Mouse (Mus musculus) lung, postnatal 14 days (tissue): ENCODE results near the gene Tyrobp.

Experiments used
- DNase-seq: peaks from one replicate; pipeline ENCODE4 v3.0.0; 2021

Tyrobp gene

DNA sequence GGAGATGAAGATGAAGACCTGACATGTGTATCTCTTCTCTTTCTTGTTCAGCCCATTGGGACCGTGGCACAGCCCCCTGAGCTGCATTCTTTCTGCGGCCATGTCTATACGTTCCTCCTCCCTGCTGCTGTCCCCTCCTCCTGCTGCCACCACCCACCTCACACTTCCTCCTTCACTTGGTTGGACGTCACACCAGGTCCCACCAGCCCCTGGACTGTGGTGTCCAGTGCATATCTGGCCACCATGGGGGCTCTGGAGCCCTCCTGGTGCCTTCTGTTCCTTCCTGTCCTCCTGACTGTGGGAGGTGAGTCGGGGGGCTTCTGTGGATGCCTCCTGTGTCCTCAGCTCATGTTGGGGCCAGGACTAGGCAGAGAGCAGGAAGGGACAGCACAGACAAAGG is at the start of gene Tyrobp:
TSS of gene Tyrobp (plus strand) at position 165 of the 400 bp plus-strand sequence.
- DNase-seq, result peak; percentile 14

DNA sequence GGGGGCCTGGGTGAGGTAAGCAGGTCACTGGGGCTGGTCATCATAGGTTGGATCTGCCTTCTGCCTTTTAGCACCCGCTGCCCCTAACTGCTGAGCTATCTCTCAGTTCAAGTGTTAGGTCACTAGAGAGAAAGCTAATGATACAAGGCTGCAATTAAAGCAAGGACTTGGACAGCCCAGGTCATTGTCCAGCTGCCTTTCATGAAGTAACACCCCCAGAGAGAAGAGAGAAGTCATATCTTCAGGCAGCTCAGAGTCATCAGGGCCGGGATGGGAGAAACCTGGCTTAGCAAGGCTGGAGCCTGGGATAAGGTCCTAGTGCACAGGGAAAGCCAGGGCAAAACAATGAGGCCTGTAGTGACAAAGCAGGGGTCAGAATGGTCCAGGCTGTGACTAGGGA is 46.1 kb upstream of the Tyrobp start:
- no peak for DNase-seq

DNA sequence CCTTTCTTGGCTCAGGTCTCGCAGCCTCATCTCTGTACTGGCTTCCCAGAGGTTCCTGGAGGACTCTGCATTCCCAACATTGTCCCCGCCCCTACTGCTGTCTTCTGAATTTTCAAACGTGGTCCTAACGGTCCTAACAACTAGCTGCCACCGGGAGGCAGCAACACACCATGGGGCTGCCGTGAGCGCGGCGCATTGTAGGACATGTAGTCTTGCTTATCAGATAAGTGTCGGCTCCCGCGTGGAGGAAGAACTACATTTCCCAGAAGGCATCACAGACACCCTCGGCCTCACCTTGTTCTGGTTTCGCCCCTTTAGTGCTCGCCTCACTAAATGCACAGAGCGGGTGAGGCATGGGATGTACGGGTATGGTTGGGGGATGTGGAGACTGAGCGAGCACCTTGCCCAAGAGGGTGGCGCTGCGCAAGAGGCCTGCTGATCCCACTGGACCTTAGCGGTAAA is 40.0 kb upstream of the Tyrobp start:
- peak; percentile 89 for DNase-seq

DNA sequence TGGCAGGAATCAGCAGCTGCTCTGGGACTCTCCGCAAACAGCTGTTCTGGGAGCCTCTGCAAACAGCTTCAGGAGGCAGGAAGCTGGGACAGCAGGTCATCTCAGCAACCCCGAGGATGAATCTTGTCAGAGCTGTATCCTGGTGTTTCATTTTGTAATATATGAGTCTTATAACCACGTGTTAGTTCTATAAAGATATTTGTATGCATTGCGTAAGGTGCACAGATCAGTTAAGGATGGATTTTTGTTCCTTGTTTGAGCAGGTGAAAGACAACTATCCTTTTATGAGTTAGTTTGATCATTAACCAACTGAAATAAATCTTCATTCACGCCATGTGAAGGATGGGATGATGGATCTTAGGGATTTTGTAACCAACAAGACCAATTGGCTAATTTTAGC is 33.5 kb upstream of the Tyrobp start:
- DNase-seq, result no peak

DNA sequence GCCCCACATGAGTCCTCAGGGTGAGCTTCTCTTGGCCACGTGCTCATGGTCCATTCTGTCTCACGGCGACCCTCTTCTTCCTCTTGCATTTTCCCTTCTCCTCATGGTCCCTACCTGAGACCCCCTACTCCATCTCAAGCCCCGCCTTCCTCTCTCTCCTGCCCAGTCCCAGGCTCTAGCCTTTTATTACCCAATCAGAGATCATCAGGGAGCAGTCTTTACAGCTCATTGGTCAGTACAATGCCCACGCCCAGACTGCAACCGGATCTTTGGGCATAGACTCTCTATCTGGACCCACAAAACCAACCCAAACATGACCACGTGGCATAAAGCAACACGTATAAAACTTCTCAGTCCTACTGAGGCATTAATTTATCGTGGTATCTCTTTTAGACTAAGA is 29.5 kb upstream of the Tyrobp start:
- DNase-seq, result no peak

DNA sequence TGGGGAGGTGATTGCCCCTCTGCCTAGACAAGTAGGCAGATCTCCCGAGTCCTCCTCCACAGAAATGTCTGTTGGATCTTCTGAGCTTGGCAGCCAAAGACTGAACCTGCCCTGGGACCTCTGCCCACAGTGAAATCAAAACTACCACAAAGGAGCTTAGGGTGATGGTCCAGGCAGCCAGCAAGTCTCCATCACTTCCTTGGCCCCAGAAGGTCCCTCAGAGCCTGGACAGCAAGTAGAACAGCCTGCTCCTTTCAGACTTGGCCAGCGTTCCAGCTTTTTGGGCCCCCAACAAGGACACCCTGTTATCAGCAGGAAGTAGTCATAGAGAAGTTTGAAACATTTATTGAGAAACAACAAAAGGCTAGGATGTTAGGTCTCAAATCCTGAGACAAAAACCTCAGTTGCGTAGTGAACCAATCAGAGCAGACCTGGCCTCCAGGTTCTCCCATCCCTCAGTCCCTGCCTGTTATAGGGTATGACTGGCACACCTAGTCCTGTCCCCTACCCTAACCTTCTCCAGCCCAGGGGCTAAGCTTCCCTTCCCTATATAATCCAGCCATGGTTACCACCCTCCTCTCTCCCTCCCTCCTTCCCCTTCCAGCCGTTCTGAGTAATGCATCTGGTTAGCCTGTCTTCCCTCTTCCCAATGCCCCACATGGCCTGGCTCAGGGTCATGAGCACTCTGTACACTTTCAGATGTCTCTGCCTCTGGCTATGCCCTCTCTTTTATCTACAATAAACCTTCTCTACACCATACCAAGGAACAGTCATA is 20.6 kb upstream of the Tyrobp start:
- DNase-seq, result no peak

DNA sequence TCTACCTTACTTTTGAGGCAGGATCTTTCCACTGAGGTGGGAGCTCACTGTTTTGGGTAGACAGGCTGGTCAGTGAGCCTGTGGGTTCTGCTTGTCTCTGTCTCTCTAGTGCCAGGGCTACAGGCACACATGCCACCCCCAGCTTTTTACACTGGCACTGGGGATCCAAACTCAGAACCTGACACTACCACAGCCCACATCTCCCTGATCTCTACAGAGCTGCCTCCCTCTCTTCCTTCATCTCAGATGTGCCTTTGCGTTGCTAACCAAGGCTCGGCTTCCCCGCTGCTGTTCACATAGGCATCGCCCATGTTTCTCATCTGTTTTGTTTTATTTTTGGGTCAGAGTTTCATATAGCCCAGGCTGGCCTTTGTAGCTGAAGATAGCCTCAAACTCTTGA is 19.9 kb upstream of the Tyrobp start:
- no peak for DNase-seq

DNA sequence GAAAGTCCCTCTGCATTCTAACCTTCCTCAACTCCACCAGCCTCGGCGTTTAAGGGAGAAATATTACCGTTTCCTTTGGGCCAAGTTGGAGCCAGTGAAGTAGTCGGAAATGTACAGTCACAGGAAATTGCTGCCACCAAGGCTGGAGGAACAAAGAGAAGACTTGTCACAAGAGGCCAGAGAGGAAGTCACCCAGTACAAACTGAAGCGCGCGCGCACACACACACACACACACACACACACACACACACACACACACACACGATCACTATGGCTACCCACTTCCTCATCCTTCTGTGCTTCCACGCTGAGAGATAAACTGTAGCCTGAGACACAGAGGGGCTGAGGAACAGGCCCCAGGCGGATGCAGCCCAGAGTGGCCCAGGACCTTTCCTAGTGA is 19.2 kb upstream of the Tyrobp start:
- peak; percentile 51 for DNase-seq

DNA sequence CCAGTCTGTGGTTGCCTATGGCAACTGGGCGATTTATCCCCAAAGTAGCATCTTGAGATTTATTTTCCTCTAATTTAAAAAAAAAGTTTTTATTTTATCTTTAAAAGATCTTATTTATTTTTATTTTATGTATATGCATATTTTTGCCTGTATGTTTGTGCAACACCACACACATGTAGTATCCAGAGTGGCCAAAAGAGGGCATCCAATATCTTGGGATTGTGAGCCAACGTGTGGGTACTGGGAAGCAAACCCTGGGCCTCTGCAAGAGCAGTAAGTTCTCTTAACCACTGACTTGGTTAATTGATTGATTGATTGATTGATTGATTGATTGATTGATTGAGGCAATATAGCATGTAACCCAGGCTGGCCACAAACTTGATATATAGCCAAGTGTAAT is 18.7 kb upstream of the Tyrobp start:
- peak; percentile 20 for DNase-seq

GRCm38 (mm10) chr7:30399671-30400070 is 13.9 kb upstream of the Tyrobp start:
- DNase-seq, result no peak

- DNase-seq, result no peak
Measured at GRCm38 (mm10) chr7:30402343-30402742, 11.2 kb upstream of the Tyrobp start.

GRCm38 (mm10) chr7:30408639-30409038 is 4.9 kb upstream of the Tyrobp start:
- no peak for DNase-seq

- DNase-seq, result no peak
Measured at GRCm38 (mm10) chr7:30409789-30410188, 3.8 kb upstream of the Tyrobp start.

DNA sequence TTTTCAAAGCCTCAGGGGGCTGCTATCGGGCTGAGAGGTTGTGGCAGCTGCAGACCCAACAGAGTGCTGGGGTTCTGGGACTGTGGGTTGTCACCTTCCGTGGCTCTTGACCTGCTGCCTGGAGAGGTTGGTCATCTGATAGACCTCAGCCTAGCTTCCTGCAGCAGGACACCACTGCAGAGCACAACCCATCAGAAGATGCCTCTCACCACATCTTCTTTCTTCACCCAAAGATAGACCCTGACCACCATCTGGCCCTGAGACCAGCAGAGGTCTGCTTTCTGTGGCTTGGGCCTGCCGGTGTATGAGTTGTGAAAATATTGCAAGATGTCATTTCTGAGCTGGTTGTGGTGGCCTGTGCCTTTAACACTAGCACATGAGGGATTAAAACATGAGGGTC is 2.5 kb upstream of the Tyrobp start:
- DNase-seq, result no peak

DNA sequence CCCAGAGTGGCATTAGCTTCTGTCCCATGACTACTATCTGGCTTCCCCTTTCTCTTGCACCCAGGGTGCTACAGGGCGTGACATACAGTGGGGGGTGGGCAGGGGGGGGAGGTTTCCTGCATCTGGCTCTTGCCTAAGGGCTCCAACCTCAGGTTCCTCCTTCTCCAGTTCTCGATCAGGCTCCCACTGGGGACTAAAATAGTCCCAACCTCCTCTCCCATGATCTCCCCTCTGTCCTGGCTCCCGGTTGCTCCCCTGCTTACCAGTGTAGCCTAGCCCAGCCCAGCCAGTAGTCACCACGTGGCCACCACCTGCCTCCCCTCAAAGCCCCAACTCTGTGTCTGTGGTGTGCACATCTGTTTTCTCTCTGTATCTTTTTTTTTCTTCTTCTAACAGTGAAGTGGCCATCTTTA is 819 bp upstream of the Tyrobp start:
- DNase-seq, result no peak

DNA sequence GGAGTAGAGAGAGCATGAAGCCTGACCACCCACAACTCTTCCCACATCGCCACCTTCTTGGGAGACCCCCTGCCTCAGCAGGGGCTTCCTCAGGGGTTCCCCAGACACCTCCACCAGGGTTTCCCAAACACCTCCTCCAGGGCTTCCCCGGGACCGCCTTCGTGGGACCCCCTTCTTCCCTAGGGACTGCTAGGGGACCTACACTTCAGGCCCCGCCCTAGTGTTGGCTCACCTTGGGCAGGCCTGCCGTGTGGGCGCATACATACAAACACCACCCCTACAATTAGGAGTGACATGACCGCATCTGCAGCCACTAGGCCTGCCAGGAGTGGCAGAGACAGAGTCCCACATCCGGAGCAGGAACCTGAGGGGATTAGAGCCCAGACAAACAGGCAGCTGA is 4.3 kb downstream of the Tyrobp start:
- DNase-seq, result no peak

DNA sequence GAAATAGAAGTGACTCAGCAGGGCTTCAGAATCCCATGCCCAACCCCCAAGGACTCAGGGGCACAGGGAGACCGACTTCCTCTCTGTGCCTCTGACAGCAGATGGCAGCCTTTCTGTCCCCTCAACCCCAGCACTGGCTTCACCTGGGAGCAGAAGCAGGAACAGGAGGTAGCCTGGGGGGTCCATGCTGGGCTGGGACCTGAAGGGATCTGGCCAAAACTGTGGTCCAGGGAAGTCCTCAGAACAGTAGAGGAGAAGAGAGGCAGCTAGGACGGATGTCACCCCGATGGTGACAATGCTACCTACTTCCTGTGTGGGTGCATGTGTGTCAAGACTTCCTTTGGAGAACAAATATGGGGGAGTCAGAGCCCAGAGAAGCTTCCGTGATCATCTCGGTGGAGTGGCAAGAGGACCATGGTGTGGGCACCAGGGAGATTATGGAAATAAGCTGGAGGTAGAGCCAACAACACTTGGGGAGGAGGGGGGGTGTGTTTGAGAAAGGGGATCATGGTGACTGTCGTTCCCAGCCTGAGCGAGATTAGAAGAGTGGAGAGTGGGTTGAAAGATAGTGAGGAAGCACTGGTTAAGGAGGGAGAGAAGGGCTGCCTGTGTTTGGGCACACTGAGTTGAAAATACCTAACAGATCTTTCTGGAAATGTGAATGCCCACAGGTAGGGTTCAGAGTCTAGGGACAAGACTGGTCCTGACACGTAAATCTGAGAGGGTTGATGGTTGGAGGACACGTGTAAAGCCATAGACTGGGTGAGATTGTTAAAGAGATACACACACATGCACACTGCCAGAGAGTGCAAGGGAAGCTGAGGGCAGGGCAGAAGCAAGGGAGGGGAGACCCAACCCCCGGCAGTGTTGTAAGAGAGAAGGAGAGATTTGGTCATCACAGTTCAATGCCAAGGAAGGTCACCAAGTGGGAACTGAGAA is 6.3 kb downstream of the Tyrobp start, which contains the start of gene Hcst:
TSS of gene Hcst (minus strand) at position 294 of the 939 bp plus-strand sequence.
- DNase-seq, result no peak

DNA sequence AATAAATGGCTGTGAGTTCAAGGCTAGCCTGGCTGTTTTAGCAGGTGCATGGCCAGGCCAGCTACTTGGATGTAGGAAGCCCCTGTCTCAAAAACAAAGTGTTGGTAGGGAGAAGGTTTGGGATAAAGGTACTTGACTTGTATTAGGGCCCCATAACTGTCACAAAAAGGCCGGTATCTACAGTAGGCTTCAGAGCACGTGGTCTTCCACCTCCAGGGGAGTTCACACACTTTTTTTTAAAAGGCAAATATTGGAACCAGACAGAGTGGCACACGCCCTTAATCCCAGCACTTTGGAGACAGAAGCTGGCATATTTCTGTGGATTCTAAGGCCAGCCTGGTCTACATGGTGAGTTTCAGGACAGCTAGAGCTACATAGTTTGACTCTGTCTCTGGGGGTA is 7.1 kb downstream of the Tyrobp start:
- no peak for DNase-seq

- DNase-seq, result peak; percentile 73
Measured at GRCm38 (mm10) chr7:30421175-30421889, 7.8 kb downstream of the Tyrobp start, which contains the start of gene Nfkbid. Gene Nfkbid (plus strand): TSS chr7:30421732.

GRCm38 (mm10) chr7:30421890-30422435 is 8.4 kb downstream of the Tyrobp start:
- DNase-seq, result peak; percentile 89

DNA sequence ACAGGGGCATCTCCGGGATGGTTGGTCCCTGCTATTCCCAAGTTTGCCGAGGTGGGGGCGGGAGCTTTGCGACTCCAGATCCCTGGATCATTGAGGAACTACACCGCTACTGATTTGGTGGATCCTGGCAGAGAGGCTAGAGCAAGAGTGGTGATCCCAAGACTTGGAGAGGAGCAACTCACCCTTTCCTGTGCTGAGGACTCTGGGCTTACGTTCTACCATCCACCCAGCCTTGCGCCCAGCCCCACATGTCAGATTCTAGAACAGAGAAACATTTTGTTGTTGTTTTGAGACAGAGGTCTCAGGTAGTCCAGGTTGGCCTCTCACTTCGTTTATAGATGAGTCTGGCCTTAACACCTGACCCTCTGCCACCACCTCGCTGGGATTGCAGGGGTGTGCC is 9.0 kb downstream of the Tyrobp start:
- DNase-seq, result no peak

GRCm38 (mm10) chr7:30423071-30423641 is 9.6 kb downstream of the Tyrobp start:
- DNase-seq, result peak; percentile 35
